Mouse (Mus musculus): ENCODE results near the gene Ccdc63.

- TF ChIP-seq CTCF (conservative IDR thresholded peaks at IDR 0.05; ENCODE audit: low read length) (no peak), NANOG (IDR thresholded peaks at IDR 0.05; ENCODE audit: borderline replicate concordance, low read length) (no peak)
Observed at GRCm38 (mm10) chr5:122071997-122072396, 68.6 kb downstream of the Ccdc63 start.
